Mouse (Mus musculus): ENCODE data around the gene Gm21885. TPM values are rescaled to one million over a fixed set of nuclear protein-coding genes. Genes with fewer than 3 reads are reported as not detected.
A peak's percentile ranks its signal among the peaks of the same experiment; 100 is the strongest.

Gene Gm21885
- polyA plus RNA-seq, 1 experiment = not detected

- no peaks in the 10 kb centered on the region for H3K4me1 ChIP-seq (ENCODE audit: control insufficient read depth, insufficient read depth, low read length)
- no peak overlapping the region for H3K27ac ChIP-seq (ENCODE audit: insufficient read depth, low read depth, low read length)
- TF ChIP-seq CTCF (IDR thresholded peaks at IDR 0.05; ENCODE audit: low read depth, low read length) = no peak
- no peak overlapping the region for H3K4me3 ChIP-seq (ENCODE audit: insufficient read depth, low read length)
Observed at GRCm38 (mm10) chr11:94244385-94244784, 37.3 kb upstream of the Gm21885 start.

- Histone ChIP-seq H3K4me1 (ENCODE audit: control insufficient read depth, insufficient read depth, low read length) (no peaks in the 10 kb centered on the region), H3K4me3 (ENCODE audit: insufficient read depth, low read length) (no peak within 1 kb of the TSS), H3K27ac (ENCODE audit: insufficient read depth, low read depth, low read length) (no peak within 1 kb of the TSS)
- TF ChIP-seq POLR2A (IDR thresholded peaks at IDR 0.05; ENCODE audit: borderline replicate concordance, low read depth, low read length) (no peak), CTCF (IDR thresholded peaks at IDR 0.05; ENCODE audit: low read depth, low read length) (no peak)
Observed at GRCm38 (mm10) chr11:94245955-94246788, 35.5 kb upstream of the Gm21885 start, which contains the start of gene Wfikkn2. Gene Wfikkn2, minus strand, starts transcription at chr11:94246005.

GRCm38 (mm10) chr11:94246789-94247061 is 34.9 kb upstream of the Gm21885 start:
- TF ChIP-seq POLR2A (IDR thresholded peaks at IDR 0.05; ENCODE audit: borderline replicate concordance, low read depth, low read length) (no peak), CTCF (IDR thresholded peaks at IDR 0.05; ENCODE audit: low read depth, low read length) (no peak)
- no peak overlapping the region for H3K4me3 ChIP-seq (ENCODE audit: insufficient read depth, low read length)
- H3K4me1 ChIP-seq (ENCODE audit: control insufficient read depth, insufficient read depth, low read length) = peaks cover 1% of the 10 kb centered on the region

GRCm38 (mm10) chr11:94253156-94253555 is 28.5 kb upstream of the Gm21885 start:
- no peak for TF ChIP-seq CTCF (IDR thresholded peaks at IDR 0.05; ENCODE audit: low read depth, low read length)
- TF ChIP-seq POLR2A (IDR thresholded peaks at IDR 0.05; ENCODE audit: borderline replicate concordance, low read depth, low read length) = no peak
- Histone ChIP-seq H3K27ac (ENCODE audit: insufficient read depth, low read depth, low read length) (no peak overlapping the region), H3K4me1 (ENCODE audit: control insufficient read depth, insufficient read depth, low read length) (peaks cover 15% of the 10 kb centered on the region), H3K4me3 (ENCODE audit: insufficient read depth, low read length) (no peak overlapping the region)

More at GRCm38 (mm10) chr11:94246789-94247061, 34.9 kb upstream of the Gm21885 start:
- no peak overlapping the region for H3K27ac ChIP-seq (ENCODE audit: insufficient read depth, low read depth, low read length)

GRCm38 (mm10) chr11:94253691-94254090 is 28.0 kb upstream of the Gm21885 start:
- TF ChIP-seq CTCF (IDR thresholded peaks at IDR 0.05; ENCODE audit: low read depth, low read length) = no peak
- H3K27ac ChIP-seq (ENCODE audit: insufficient read depth, low read depth, low read length) = no peak overlapping the region
- no peak overlapping the region for H3K4me3 ChIP-seq (ENCODE audit: insufficient read depth, low read length)

GRCm38 (mm10) chr11:94255733-94256132 is 25.9 kb upstream of the Gm21885 start:
- Histone ChIP-seq H3K27ac (ENCODE audit: insufficient read depth, low read depth, low read length) (no peak overlapping the region), H3K4me3 (ENCODE audit: insufficient read depth, low read length) (no peak overlapping the region), H3K4me1 (ENCODE audit: control insufficient read depth, insufficient read depth, low read length) (peaks cover 29% of the 10 kb centered on the region)
- no peak for TF ChIP-seq POLR2A (IDR thresholded peaks at IDR 0.05; ENCODE audit: borderline replicate concordance, low read depth, low read length)
- no peak for TF ChIP-seq CTCF (IDR thresholded peaks at IDR 0.05; ENCODE audit: low read depth, low read length)

More at GRCm38 (mm10) chr11:94253691-94254090, 28.0 kb upstream of the Gm21885 start:
- H3K4me1 ChIP-seq (ENCODE audit: control insufficient read depth, insufficient read depth, low read length) = peaks cover 15% of the 10 kb centered on the region

GRCm38 (mm10) chr11:94257987-94258386 is 23.7 kb upstream of the Gm21885 start:
- Histone ChIP-seq H3K4me1 (ENCODE audit: control insufficient read depth, insufficient read depth, low read length) (peaks cover 23% of the 10 kb centered on the region), H3K4me3 (ENCODE audit: insufficient read depth, low read length) (no peak overlapping the region), H3K27ac (ENCODE audit: insufficient read depth, low read depth, low read length) (no peak overlapping the region)
- TF ChIP-seq CTCF (IDR thresholded peaks at IDR 0.05; ENCODE audit: low read depth, low read length) (no peak), POLR2A (IDR thresholded peaks at IDR 0.05; ENCODE audit: borderline replicate concordance, low read depth, low read length) (no peak)

- Histone ChIP-seq H3K27ac (ENCODE audit: insufficient read depth, low read depth, low read length) (peak overlapping the region; percentile 59), H3K4me3 (ENCODE audit: insufficient read depth, low read length) (no peak overlapping the region), H3K4me1 (ENCODE audit: control insufficient read depth, insufficient read depth, low read length) (peaks cover 18% of the 10 kb centered on the region)
- TF ChIP-seq CTCF (IDR thresholded peaks at IDR 0.05; ENCODE audit: low read depth, low read length) (no peak), POLR2A (IDR thresholded peaks at IDR 0.05; ENCODE audit: borderline replicate concordance, low read depth, low read length) (no peak)
Observed at GRCm38 (mm10) chr11:94259814-94260213, 21.9 kb upstream of the Gm21885 start.

- H3K4me3 ChIP-seq (ENCODE audit: insufficient read depth, low read length) = no peak overlapping the region
- H3K4me1 ChIP-seq (ENCODE audit: control insufficient read depth, insufficient read depth, low read length) = peaks cover 19% of the 10 kb centered on the region
- no peak overlapping the region for H3K27ac ChIP-seq (ENCODE audit: insufficient read depth, low read depth, low read length)
- no peak for TF ChIP-seq CTCF (IDR thresholded peaks at IDR 0.05; ENCODE audit: low read depth, low read length)
- TF ChIP-seq POLR2A (IDR thresholded peaks at IDR 0.05; ENCODE audit: borderline replicate concordance, low read depth, low read length) = no peak
Observed at GRCm38 (mm10) chr11:94261585-94262370, 19.9 kb upstream of the Gm21885 start.

All from bone marrow macrophage, adult 2 months (primary cell).